Mouse (Mus musculus): ENCODE measurements around the gene Olfr374. TPM values are rescaled to one million over a fixed set of nuclear protein-coding genes. Genes with fewer than 3 reads are reported as not detected.
"Not testable (repeated sequence)": the region's sequence is repeated elsewhere in the genome, so short reads cannot be mapped to it uniquely, and the experiment has no call there.

The Olfr374 gene
- polyA plus RNA-seq (2015; fragmentation: Nextera tagmentation; extraction: Ambion mirVana) = not detected in 2 replicates

GRCm38 (mm10) chr8:72106740-72107139 is at the start of gene Olfr374:
Gene Olfr374 (plus strand): TSS chr8:72107040.
- Histone ChIP-seq H3K4me3 (ENCODE audit: low read length) (no peak within 1 kb of the TSS), H3K27me3 (ENCODE audit: insufficient read depth, low read length) (no peaks in the 10 kb centered on the region), H3K4me2 (replicated peaks; ENCODE audit: low read depth, low read length) (no peak within 1 kb of the TSS), H3K9me3 (ENCODE audit: low read length) (peaks cover 6% of the 10 kb centered on the region; the same call in 1 of the 2 replicates), H3K4me1 (ENCODE audit: insufficient read depth, low read length) (no peaks in the 10 kb centered on the region), H3K9ac (replicated peaks; ENCODE audit: low read length) (no peak within 1 kb of the TSS), H3K27ac (ENCODE audit: low read length) (no peak within 1 kb of the TSS), H3K36me3 (ENCODE audit: insufficient read depth, low read length) (no peaks in the 10 kb centered on the region)
- no peak for ATAC-seq (ENCODE audit: low FRiP score, low TSS enrichment)
- WGBS = 91% methylated on average over 3 of the region's 3 CpGs

- ATAC-seq (ENCODE audit: low FRiP score, low TSS enrichment); H3K36me3 ChIP-seq (ENCODE audit: insufficient read depth, low read length): not testable (repeated sequence)
Measured at GRCm38 (mm10) chr8:72057643-72058042, 49.2 kb upstream of the Olfr374 start.

GRCm38 (mm10) chr8:72066819-72067399 is 39.9 kb upstream of the Olfr374 start:
- not testable (repeated sequence) for H3K4me3 ChIP-seq (ENCODE audit: low read length); H3K4me1 ChIP-seq (ENCODE audit: insufficient read depth, low read length); H3K4me2 ChIP-seq (replicated peaks; ENCODE audit: low read depth, low read length); ATAC-seq (ENCODE audit: low FRiP score, low TSS enrichment); H3K36me3 ChIP-seq (ENCODE audit: insufficient read depth, low read length); H3K27ac ChIP-seq (ENCODE audit: low read length); H3K9ac ChIP-seq (replicated peaks; ENCODE audit: low read length); H3K27me3 ChIP-seq (ENCODE audit: insufficient read depth, low read length); H3K9me3 ChIP-seq (ENCODE audit: low read length)
- WGBS = 76% methylated on average over 1 of the region's 1 CpGs

More at GRCm38 (mm10) chr8:72057643-72058042, 49.2 kb upstream of the Olfr374 start:
- H3K27ac ChIP-seq (ENCODE audit: low read length); H3K4me2 ChIP-seq (replicated peaks; ENCODE audit: low read depth, low read length); H3K9me3 ChIP-seq (ENCODE audit: low read length); H3K4me1 ChIP-seq (ENCODE audit: insufficient read depth, low read length); H3K4me3 ChIP-seq (ENCODE audit: low read length); H3K9ac ChIP-seq (replicated peaks; ENCODE audit: low read length); H3K27me3 ChIP-seq (ENCODE audit: insufficient read depth, low read length): not testable (repeated sequence)
- WGBS = 99% methylated on average over 3 of the region's 4 CpGs

- not testable (repeated sequence) for H3K4me2 ChIP-seq (replicated peaks; ENCODE audit: low read depth, low read length); H3K4me3 ChIP-seq (ENCODE audit: low read length); H3K4me1 ChIP-seq (ENCODE audit: insufficient read depth, low read length); H3K27me3 ChIP-seq (ENCODE audit: insufficient read depth, low read length); ATAC-seq (ENCODE audit: low FRiP score, low TSS enrichment); H3K27ac ChIP-seq (ENCODE audit: low read length); H3K9me3 ChIP-seq (ENCODE audit: low read length); H3K9ac ChIP-seq (replicated peaks; ENCODE audit: low read length); H3K36me3 ChIP-seq (ENCODE audit: insufficient read depth, low read length)
Measured at GRCm38 (mm10) chr8:72082877-72083276, 24.0 kb upstream of the Olfr374 start, which contains the start of gene Olfr373. Gene Olfr373 (plus strand): TSS chr8:72083177.

- no peak for ATAC-seq (ENCODE audit: low FRiP score, low TSS enrichment)
- WGBS = 65% methylated on average over 5 of the region's 5 CpGs
Measured at GRCm38 (mm10) chr8:72084744-72085143, 22.1 kb upstream of the Olfr374 start.

GRCm38 (mm10) chr8:72087611-72088010 is 19.2 kb upstream of the Olfr374 start:
- H3K27me3 ChIP-seq (ENCODE audit: insufficient read depth, low read length); ATAC-seq (ENCODE audit: low FRiP score, low TSS enrichment); H3K4me1 ChIP-seq (ENCODE audit: insufficient read depth, low read length); H3K9ac ChIP-seq (replicated peaks; ENCODE audit: low read length); H3K4me3 ChIP-seq (ENCODE audit: low read length); H3K36me3 ChIP-seq (ENCODE audit: insufficient read depth, low read length); H3K27ac ChIP-seq (ENCODE audit: low read length); H3K9me3 ChIP-seq (ENCODE audit: low read length); H3K4me2 ChIP-seq (replicated peaks; ENCODE audit: low read depth, low read length): not testable (repeated sequence)
- 83% methylated on average over 3 of the region's 3 CpGs for whole genome bisulfite sequencing

More at GRCm38 (mm10) chr8:72084744-72085143, 22.1 kb upstream of the Olfr374 start:
- no peak overlapping the region for H3K4me3 ChIP-seq (ENCODE audit: low read length)
- H3K9me3 ChIP-seq (ENCODE audit: low read length) = no peaks in the 10 kb centered on the region
- no peaks in the 10 kb centered on the region for H3K4me1 ChIP-seq (ENCODE audit: insufficient read depth, low read length)
- no peaks in the 10 kb centered on the region for H3K27me3 ChIP-seq (ENCODE audit: insufficient read depth, low read length)
- H3K27ac ChIP-seq (ENCODE audit: low read length) = no peak overlapping the region
- H3K9ac ChIP-seq (replicated peaks; ENCODE audit: low read length) = no peak overlapping the region
- no peaks in the 10 kb centered on the region for H3K36me3 ChIP-seq (ENCODE audit: insufficient read depth, low read length)
- no peak overlapping the region for H3K4me2 ChIP-seq (replicated peaks; ENCODE audit: low read depth, low read length)

- H3K4me1 ChIP-seq (ENCODE audit: insufficient read depth, low read length); H3K9me3 ChIP-seq (ENCODE audit: low read length); H3K27me3 ChIP-seq (ENCODE audit: insufficient read depth, low read length); H3K4me3 ChIP-seq (ENCODE audit: low read length); H3K9ac ChIP-seq (replicated peaks; ENCODE audit: low read length); H3K4me2 ChIP-seq (replicated peaks; ENCODE audit: low read depth, low read length); H3K27ac ChIP-seq (ENCODE audit: low read length); ATAC-seq (ENCODE audit: low FRiP score, low TSS enrichment); H3K36me3 ChIP-seq (ENCODE audit: insufficient read depth, low read length): not testable (repeated sequence)
Measured at GRCm38 (mm10) chr8:72096721-72097120, 10.1 kb upstream of the Olfr374 start.

GRCm38 (mm10) chr8:72099377-72100103 is 7.3 kb upstream of the Olfr374 start:
- H3K27me3 ChIP-seq (ENCODE audit: insufficient read depth, low read length); H3K9ac ChIP-seq (replicated peaks; ENCODE audit: low read length); H3K9me3 ChIP-seq (ENCODE audit: low read length); H3K36me3 ChIP-seq (ENCODE audit: insufficient read depth, low read length); H3K4me1 ChIP-seq (ENCODE audit: insufficient read depth, low read length); H3K27ac ChIP-seq (ENCODE audit: low read length); H3K4me2 ChIP-seq (replicated peaks; ENCODE audit: low read depth, low read length); H3K4me3 ChIP-seq (ENCODE audit: low read length): not testable (repeated sequence)
- 0 out of 2 replicates have a peak, but pooled peaks have one; percentile 6 for ATAC-seq (ENCODE audit: low FRiP score, low TSS enrichment)
- 59% methylated on average over 6 of the region's 7 CpGs for WGBS

GRCm38 (mm10) chr8:72105165-72105564 is 1.7 kb upstream of the Olfr374 start:
- Histone ChIP-seq H3K9ac (replicated peaks; ENCODE audit: low read length) (no peak overlapping the region), H3K4me1 (ENCODE audit: insufficient read depth, low read length) (no peaks in the 10 kb centered on the region), H3K4me3 (ENCODE audit: low read length) (no peak overlapping the region), H3K27me3 (ENCODE audit: insufficient read depth, low read length) (no peaks in the 10 kb centered on the region), H3K9me3 (ENCODE audit: low read length) (peaks cover 6% of the 10 kb centered on the region; the same call in 1 of the 2 replicates), H3K4me2 (replicated peaks; ENCODE audit: low read depth, low read length) (no peak overlapping the region), H3K27ac (ENCODE audit: low read length) (no peak overlapping the region), H3K36me3 (ENCODE audit: insufficient read depth, low read length) (no peaks in the 10 kb centered on the region)
- 28% methylated on average over 4 of the region's 4 CpGs for WGBS
- no peak for ATAC-seq (ENCODE audit: low FRiP score, low TSS enrichment)

- ATAC-seq (ENCODE audit: low FRiP score, low TSS enrichment) = no peak
- Histone ChIP-seq H3K27ac (ENCODE audit: low read length) (no peak overlapping the region), H3K36me3 (ENCODE audit: insufficient read depth, low read length) (no peaks in the 10 kb centered on the region), H3K9ac (replicated peaks; ENCODE audit: low read length) (no peak overlapping the region), H3K4me3 (ENCODE audit: low read length) (no peak overlapping the region), H3K4me1 (ENCODE audit: insufficient read depth, low read length) (no peaks in the 10 kb centered on the region), H3K27me3 (ENCODE audit: insufficient read depth, low read length) (no peaks in the 10 kb centered on the region), H3K4me2 (replicated peaks; ENCODE audit: low read depth, low read length) (no peak overlapping the region), H3K9me3 (ENCODE audit: low read length) (no peaks in the 10 kb centered on the region)
- 82% methylated on average over 6 of the region's 6 CpGs for WGBS
Measured at GRCm38 (mm10) chr8:72110876-72111275, 4.0 kb downstream of the Olfr374 start.

Data from kidney, embryonic 16.5 days (tissue).